Mouse (Mus musculus): Measurements from ENCODE around the gene Nop14. TPM values are rescaled to one million over a fixed set of nuclear protein-coding genes. Genes with fewer than 3 reads are reported as not detected.
A peak's percentile ranks its signal among the peaks of the same experiment; 100 is the strongest.

The Nop14 gene
- polyA plus RNA-seq, 1 experiment from 2014 or later, result 19.2 TPM

- no peak for ATAC-seq (ENCODE audit: insufficient number of reproducible peaks, low FRiP score)
- Histone ChIP-seq H3K9ac (no peak overlapping the region), H3K4me3 (no peak overlapping the region), H3K9me3 (replicated peaks) (no peaks in the 10 kb centered on the region), H3K36me3 (peaks cover 73% of the 10 kb centered on the region), H3K27ac (ENCODE audit: poor library complexity, severe bottlenecking) (no peak overlapping the region), H3K4me2 (no peak overlapping the region), H3K27me3 (replicated peaks) (no peaks in the 10 kb centered on the region), H3K4me1 (replicated peaks) (peaks cover 19% of the 10 kb centered on the region)
- WGBS, result 54% methylated on average over 9 of the region's 9 CpGs
These were observed 5.1 kb downstream of the Nop14 start for GRCm38 (mm10) chr5:34654881-34655280.

DNA sequence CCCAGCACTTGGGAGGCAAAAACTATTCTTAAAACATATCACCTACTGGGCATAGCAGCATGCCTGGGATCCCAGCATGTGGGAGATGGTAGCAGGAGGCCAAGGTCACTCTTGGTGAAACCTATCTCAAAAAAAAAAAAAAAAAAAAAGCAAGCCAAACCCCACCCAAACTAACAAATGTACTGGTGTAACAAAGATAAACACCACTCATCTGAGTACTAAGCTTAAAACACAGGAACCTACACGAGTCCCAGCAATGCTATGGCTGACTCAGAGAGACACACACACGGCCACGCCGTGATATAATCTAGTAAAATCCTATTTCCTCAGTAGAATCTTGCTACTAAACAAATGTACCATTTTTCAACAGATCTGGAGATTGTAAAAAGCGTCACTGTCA, 7.0 kb downstream of the Nop14 start:
- H3K36me3 ChIP-seq, result peaks cover 90% of the 10 kb centered on the region
- ATAC-seq (ENCODE audit: insufficient number of reproducible peaks, low FRiP score), result no peak

DNA sequence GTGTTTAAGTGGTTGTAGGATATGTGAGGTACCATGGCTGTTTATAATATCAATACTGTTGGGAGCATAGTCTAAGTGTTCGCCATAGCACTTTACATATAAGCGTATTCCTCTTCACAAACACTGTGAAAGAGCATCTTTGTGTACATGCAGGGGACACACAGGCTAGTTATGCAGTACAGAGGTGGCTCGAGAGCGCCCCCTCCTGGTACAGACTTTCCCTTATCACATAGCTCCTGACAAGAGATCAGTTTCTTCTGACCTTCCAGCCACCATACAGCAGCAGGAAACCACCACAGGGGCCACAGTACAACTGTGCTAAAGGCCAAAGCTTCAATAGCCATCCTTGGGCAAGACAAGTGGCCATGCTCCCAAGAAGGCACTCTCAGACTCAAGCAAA, 12.4 kb downstream of the Nop14 start:
- Histone ChIP-seq H3K36me3 (peaks cover 93% of the 10 kb centered on the region), H3K9me3 (replicated peaks) (no peaks in the 10 kb centered on the region), H3K9ac (no peak overlapping the region), H3K27me3 (replicated peaks) (no peaks in the 10 kb centered on the region), H3K4me1 (replicated peaks) (no peaks in the 10 kb centered on the region), H3K4me3 (no peak overlapping the region), H3K27ac (ENCODE audit: poor library complexity, severe bottlenecking) (no peak overlapping the region), H3K4me2 (no peak overlapping the region)
- ATAC-seq (ENCODE audit: insufficient number of reproducible peaks, low FRiP score), result no peak
- 48% methylated on average over 4 of the region's 4 CpGs for WGBS

More for the DNA sequence above, 7.0 kb downstream of the Nop14 start:
- Histone ChIP-seq H3K9me3 (replicated peaks) (no peaks in the 10 kb centered on the region), H3K4me2 (no peak overlapping the region), H3K4me3 (no peak overlapping the region), H3K9ac (no peak overlapping the region), H3K27ac (ENCODE audit: poor library complexity, severe bottlenecking) (no peak overlapping the region), H3K4me1 (replicated peaks) (peaks cover 13% of the 10 kb centered on the region), H3K27me3 (replicated peaks) (no peaks in the 10 kb centered on the region)
- WGBS, result 88% methylated on average over 5 of the region's 5 CpGs

GRCm38 (mm10) chr5:34642932-34643331, 17.0 kb downstream of the Nop14 start:
- Histone ChIP-seq H3K4me3 (no peak overlapping the region), H3K4me1 (replicated peaks) (no peaks in the 10 kb centered on the region), H3K27me3 (replicated peaks) (no peaks in the 10 kb centered on the region), H3K27ac (ENCODE audit: poor library complexity, severe bottlenecking) (no peak overlapping the region), H3K36me3 (peaks cover 89% of the 10 kb centered on the region), H3K4me2 (no peak overlapping the region), H3K9me3 (replicated peaks) (no peaks in the 10 kb centered on the region), H3K9ac (no peak overlapping the region)
- no peak for ATAC-seq (ENCODE audit: insufficient number of reproducible peaks, low FRiP score)
- 75% methylated on average over 5 of the region's 5 CpGs for WGBS

DNA sequence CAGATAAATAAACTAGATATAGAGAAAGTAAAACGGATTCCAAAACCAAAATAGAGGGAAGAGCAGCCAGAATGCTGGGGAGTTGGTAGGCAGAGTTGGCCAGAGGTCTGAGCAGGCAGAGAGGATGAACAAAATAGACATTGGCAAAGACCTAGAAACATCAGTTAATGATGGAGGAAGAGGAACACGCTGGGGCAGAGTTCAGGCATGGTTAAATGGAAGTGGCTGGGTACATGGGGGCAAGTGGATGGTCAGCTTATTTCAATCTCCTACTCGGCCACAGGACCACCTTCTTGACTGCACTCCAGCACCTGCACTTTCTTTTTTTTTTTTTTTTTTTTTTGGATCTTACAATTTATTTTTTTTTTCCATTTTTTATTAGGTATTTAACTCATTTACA, 18.0 kb downstream of the Nop14 start:
- H3K36me3 ChIP-seq, result peaks cover 84% of the 10 kb centered on the region
- no peak overlapping the region for H3K9ac ChIP-seq
- ATAC-seq (ENCODE audit: insufficient number of reproducible peaks, low FRiP score), result no peak
- 84% methylated on average over 3 of the region's 3 CpGs for WGBS
- H3K27ac ChIP-seq (ENCODE audit: poor library complexity, severe bottlenecking), result no peak overlapping the region
- H3K27me3 ChIP-seq (replicated peaks), result no peaks in the 10 kb centered on the region
- H3K4me1 ChIP-seq (replicated peaks), result peaks cover 8% of the 10 kb centered on the region
- no peak overlapping the region for H3K4me2 ChIP-seq
- no peaks in the 10 kb centered on the region for H3K9me3 ChIP-seq (replicated peaks)
- H3K4me3 ChIP-seq, result no peak overlapping the region

DNA sequence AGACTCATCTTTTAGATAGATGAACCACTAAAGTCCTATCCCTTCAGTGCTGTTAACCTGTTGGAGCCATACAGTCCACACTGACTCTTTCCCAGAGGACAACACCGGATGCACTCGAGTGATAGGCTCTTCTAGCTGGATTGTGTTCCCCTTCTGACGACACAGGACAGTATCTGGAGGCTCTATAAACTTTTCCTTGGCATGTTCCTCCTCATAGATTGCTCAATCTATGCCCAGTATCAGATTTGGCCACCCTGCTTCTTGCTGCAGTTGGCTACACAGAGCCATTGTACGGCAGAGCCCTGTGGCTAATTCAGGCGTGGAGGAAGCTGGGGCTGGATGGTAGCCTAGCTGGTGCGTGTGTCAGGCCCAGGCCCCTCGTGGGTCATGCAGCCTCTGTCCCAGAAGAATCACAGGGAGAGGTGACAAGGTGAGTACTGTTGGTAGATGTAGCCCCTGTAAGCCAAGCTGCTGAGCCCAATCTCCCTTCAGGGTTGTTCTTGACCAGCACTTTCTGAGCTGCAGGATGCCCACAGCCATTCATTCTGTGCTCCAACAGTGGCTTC, 22.3 kb downstream of the Nop14 start:
- no peaks in the 10 kb centered on the region for H3K9me3 ChIP-seq (replicated peaks)
- peaks cover 73% of the 10 kb centered on the region for H3K36me3 ChIP-seq
- no peak overlapping the region; the same call in 1 of the 2 replicates for H3K27ac ChIP-seq (ENCODE audit: poor library complexity, severe bottlenecking)
- peaks cover 22% of the 10 kb centered on the region for H3K4me1 ChIP-seq (replicated peaks)
- whole genome bisulfite sequencing, result 79% methylated on average over 7 of the region's 7 CpGs
- H3K4me2 ChIP-seq, result peak overlapping the region; percentile 92
- peak overlapping the region; percentile 77; the same call in 1 of the 2 replicates for H3K9ac ChIP-seq
- ATAC-seq (ENCODE audit: insufficient number of reproducible peaks, low FRiP score), result no peak
- peak overlapping the region; percentile 66; the same call in 1 of the 2 replicates for H3K4me3 ChIP-seq
- H3K27me3 ChIP-seq (replicated peaks), result no peaks in the 10 kb centered on the region

DNA sequence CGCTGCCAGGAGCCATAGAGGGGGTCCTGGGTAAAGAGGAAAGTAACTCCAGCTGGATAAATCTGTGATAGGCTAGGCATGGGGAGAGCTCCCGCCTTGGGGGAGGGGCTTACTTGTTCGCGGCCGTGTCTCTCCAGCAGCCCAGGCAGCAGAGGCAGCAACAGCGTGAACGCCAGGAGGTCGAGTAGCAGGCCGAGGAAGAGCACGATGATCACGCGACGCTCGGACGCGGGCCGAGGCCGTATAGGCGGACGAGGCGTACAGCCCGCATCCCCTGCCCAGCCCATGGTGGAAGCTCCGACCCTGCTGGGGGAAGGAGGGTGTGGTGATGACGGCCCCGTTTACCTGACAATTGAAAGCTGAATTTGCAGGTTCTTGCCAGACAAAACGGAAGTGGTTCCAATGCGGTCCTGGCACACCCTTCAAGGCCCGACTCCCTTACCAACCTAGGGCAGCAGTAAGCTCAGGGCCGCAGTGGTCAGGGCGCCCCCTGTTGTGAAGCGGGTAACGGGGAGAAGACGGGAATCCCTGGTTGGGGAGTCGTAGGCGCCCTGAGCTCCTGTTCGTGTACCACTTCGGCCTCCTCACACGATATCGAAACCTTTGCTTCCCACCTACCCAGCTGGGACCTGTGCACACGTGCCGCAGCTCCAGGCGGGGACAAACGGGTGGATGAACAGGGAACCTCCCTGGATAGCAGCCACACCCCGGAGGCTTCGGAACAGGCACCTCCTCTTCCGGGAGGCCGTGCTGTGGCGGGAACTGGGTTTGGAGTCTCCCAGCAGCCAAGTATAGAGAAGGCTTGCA, 23.3 kb downstream of the Nop14 start, which contains the start of gene Mfsd10:
Mfsd10 (minus strand) TSS at position 732 of the 807 bp plus-strand sequence.
- ATAC-seq (ENCODE audit: insufficient number of reproducible peaks, low FRiP score), result peak; percentile 83
- peak within 1 kb of the TSS; percentile 77 for H3K9ac ChIP-seq
- H3K9me3 ChIP-seq (replicated peaks), result no peaks in the 10 kb centered on the region
- H3K4me1 ChIP-seq (replicated peaks), result peaks cover 22% of the 10 kb centered on the region
- peaks cover 79% of the 10 kb centered on the region for H3K36me3 ChIP-seq
- H3K4me3 ChIP-seq, result peak within 1 kb of the TSS; percentile 66
- peak within 1 kb of the TSS; percentile 92 for H3K4me2 ChIP-seq
- H3K27ac ChIP-seq (ENCODE audit: poor library complexity, severe bottlenecking), result peak within 1 kb of the TSS; percentile 84
- WGBS, result under 1% methylated on average over 48 of the region's 48 CpGs
- H3K27me3 ChIP-seq (replicated peaks), result no peaks in the 10 kb centered on the region

DNA sequence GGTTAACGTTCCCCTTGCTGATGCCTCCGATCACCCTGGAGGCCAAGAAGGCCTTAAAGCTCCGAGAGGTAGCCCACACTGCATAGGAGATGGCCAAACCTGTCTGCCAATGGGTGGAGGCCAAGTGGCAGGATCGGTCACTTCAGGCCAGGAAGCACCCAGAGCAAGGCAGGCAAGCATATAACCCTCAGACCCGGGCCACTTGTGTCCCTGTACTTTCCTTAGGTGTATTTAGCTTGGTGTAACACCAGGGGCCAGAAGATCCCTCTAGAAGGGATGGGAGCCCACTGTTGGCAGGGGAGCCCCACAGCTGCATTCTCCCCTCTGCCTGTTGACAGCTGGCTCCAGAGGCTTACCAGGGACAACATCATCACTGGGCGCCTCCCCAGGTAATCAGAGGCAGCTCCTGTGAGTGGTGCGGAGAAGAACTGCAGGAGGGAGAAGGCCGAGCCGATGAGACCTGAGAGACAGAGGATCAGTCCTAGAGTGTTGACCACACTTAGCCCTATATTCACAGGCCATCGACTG, 24.2 kb downstream of the Nop14 start:
- Histone ChIP-seq H3K27ac (ENCODE audit: poor library complexity, severe bottlenecking) (peak overlapping the region; percentile 14; the same call in 1 of the 2 replicates), H3K4me3 (peak overlapping the region; percentile 66), H3K27me3 (replicated peaks) (no peaks in the 10 kb centered on the region), H3K9me3 (replicated peaks) (no peaks in the 10 kb centered on the region), H3K9ac (peak overlapping the region; percentile 55; the same call in 1 of the 2 replicates), H3K36me3 (peaks cover 79% of the 10 kb centered on the region), H3K4me2 (peak overlapping the region; percentile 92), H3K4me1 (replicated peaks) (peaks cover 22% of the 10 kb centered on the region)
- WGBS, result 49% methylated on average over 10 of the region's 10 CpGs
- no peak for ATAC-seq (ENCODE audit: insufficient number of reproducible peaks, low FRiP score)

GRCm38 (mm10) chr5:34634746-34635400, 25.1 kb downstream of the Nop14 start:
- Histone ChIP-seq H3K9ac (peak overlapping the region; percentile 16; the same call in 1 of the 2 replicates), H3K4me3 (no peak overlapping the region), H3K9me3 (replicated peaks) (no peaks in the 10 kb centered on the region), H3K27ac (ENCODE audit: poor library complexity, severe bottlenecking) (no peak overlapping the region), H3K4me2 (0 out of 2 replicates have a peak overlapping the region, but pooled peaks have one; percentile 92), H3K36me3 (peaks cover 79% of the 10 kb centered on the region), H3K4me1 (replicated peaks) (peaks cover 22% of the 10 kb centered on the region), H3K27me3 (replicated peaks) (no peaks in the 10 kb centered on the region)
- 88% methylated on average over 13 of the region's 13 CpGs for WGBS
- ATAC-seq (ENCODE audit: insufficient number of reproducible peaks, low FRiP score), result no peak

GRCm38 (mm10) chr5:34633641-34634040, 26.3 kb downstream of the Nop14 start:
- Histone ChIP-seq H3K9me3 (replicated peaks) (no peaks in the 10 kb centered on the region), H3K4me2 (no peak overlapping the region), H3K27ac (ENCODE audit: poor library complexity, severe bottlenecking) (no peak overlapping the region), H3K4me3 (no peak overlapping the region), H3K27me3 (replicated peaks) (no peaks in the 10 kb centered on the region), H3K9ac (no peak overlapping the region; the same call in 1 of the 2 replicates), H3K36me3 (peaks cover 79% of the 10 kb centered on the region), H3K4me1 (replicated peaks) (peaks cover 22% of the 10 kb centered on the region)
- no peak for ATAC-seq (ENCODE audit: insufficient number of reproducible peaks, low FRiP score)
- 77% methylated on average over 4 of the region's 4 CpGs for WGBS

DNA sequence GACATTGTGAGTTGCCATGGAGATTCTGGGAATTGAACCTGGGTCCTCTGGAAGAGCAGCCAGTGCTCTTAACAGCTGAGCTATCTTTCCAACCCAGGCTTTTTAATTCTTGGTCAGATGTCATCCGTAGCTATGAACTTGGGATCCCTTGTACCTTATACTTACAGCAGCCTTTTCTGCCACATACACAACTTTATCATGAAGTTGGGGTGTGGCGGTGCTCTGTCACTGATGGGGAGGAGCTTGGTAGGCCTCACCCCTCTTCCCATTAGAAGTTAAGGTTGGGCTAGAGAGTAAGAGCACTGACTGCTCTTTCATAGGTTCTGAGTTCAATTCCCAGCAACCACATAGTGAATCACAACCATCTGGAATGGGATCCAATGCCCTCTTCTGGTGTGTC, 27.0 kb downstream of the Nop14 start:
- no peaks in the 10 kb centered on the region for H3K9me3 ChIP-seq (replicated peaks)
- H3K27ac ChIP-seq (ENCODE audit: poor library complexity, severe bottlenecking), result no peak overlapping the region
- H3K27me3 ChIP-seq (replicated peaks), result no peaks in the 10 kb centered on the region
- no peak overlapping the region for H3K9ac ChIP-seq
- H3K4me2 ChIP-seq, result no peak overlapping the region
- ATAC-seq (ENCODE audit: insufficient number of reproducible peaks, low FRiP score), result no peak
- H3K4me3 ChIP-seq, result no peak overlapping the region
- WGBS, result 81% methylated on average over 2 of the region's 2 CpGs
- peaks cover 22% of the 10 kb centered on the region for H3K4me1 ChIP-seq (replicated peaks)
- peaks cover 79% of the 10 kb centered on the region for H3K36me3 ChIP-seq

Data from heart, embryonic 12.5 days (tissue).